Mouse (Mus musculus): ENCODE data around the gene Pdha1. TPM values are rescaled to one million over a fixed set of nuclear protein-coding genes. Genes with fewer than 3 reads are reported as not detected.

The Pdha1 gene
- 21.7 and 40.3 TPM in 2 replicates for polyA plus RNA-seq (2011; ENCODE audit: insufficient read depth, insufficient read length, low replicate concordance, missing spikeins)

DNA sequence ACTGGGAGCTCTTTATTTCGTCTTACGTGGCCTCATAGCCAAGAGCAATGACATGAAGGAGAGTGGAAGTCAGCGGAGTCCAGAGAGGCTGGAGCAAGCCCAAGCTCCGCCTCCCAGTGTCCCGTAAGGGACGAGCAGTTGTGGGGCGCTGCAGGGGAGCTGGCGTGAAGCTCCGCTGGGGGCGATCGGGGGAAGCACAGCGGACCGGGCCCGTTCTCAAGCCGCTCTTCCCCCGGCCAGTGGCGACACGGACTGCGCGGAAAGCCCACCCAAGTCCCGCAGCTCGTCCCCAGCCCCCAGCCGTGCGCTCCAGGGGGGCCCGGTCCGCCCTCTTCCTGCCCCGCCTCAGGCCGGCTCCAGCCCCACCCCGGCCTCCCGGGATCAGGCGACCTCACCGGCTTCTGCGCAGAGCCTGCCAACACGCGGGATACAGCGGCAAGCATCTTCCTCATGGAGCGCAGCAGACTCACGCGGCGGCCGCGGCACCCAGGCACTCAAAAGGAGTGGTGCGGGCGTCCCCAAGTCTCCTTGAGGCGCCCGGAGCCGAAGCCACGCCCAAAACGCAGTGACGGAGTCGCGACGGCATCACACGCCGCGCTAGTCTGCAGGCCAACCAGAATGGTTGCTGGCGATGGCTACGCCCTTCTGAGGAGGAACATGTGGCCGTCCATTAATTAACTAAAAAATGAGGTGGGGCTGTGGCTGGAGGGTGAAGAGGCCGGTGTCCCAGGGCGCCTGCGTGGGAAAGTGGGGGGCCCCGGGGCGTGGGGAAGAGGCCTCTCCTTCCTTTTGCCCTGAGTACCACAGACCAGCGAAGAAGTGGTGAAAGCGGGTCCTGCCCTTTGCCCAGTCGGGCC is at the start of gene Pdha1:
Gene Pdha1 (minus strand): TSS at position 553 of the 857 bp plus-strand sequence.
- H3K4me3 ChIP-seq (replicated peaks; ENCODE audit: control insufficient read depth, low read depth, low read length) = peak within 1 kb of the TSS; percentile 84
- 11% methylated on average over 67 of the region's 67 CpGs for WGBS
- TF ChIP-seq POLR2A (IDR thresholded peaks at IDR 0.05; ENCODE audit: borderline replicate concordance, control insufficient read depth, low read depth, low read length) = peak; percentile 59; the same call in 1 of the 2 replicates
- TF ChIP-seq CTCF (IDR thresholded peaks at IDR 0.05; ENCODE audit: control insufficient read depth, insufficient read depth, low read length) = no peak
- peak within 1 kb of the TSS; percentile 95 for H3K27ac ChIP-seq (ENCODE audit: control insufficient read depth, insufficient read depth, low read depth, low read length, poor library complexity)
- H3K4me1 ChIP-seq (ENCODE audit: control insufficient read depth, insufficient read depth, low read length) = no peaks in the 10 kb centered on the region; the same call in 1 of the 2 replicates

DNA sequence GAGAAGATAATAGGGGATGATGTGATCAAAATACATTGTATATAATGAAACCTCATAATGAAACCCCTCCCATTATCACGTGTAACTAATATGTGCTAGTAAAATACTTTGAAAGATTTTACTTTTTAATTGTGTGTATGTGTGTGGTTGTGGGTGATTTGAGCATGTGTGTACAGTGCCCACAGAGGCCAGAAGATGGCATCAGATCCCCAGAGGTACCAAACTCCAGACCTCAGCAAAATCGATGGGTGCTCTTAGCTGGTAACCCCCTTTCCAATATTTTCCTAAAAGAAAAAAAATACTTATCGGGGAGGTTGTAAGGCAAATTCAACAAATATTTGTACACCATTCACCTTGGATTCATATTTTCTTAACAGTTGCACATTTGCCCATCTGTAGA is 40.8 kb upstream of the Pdha1 start:
- TF ChIP-seq CTCF (IDR thresholded peaks at IDR 0.05; ENCODE audit: control insufficient read depth, insufficient read depth, low read length) = no peak
- TF ChIP-seq POLR2A (IDR thresholded peaks at IDR 0.05; ENCODE audit: borderline replicate concordance, control insufficient read depth, low read depth, low read length) = no peak
- Histone ChIP-seq H3K4me1 (ENCODE audit: control insufficient read depth, insufficient read depth, low read length) (no peaks in the 10 kb centered on the region), H3K4me3 (replicated peaks; ENCODE audit: control insufficient read depth, low read depth, low read length) (no peak overlapping the region), H3K27ac (ENCODE audit: control insufficient read depth, insufficient read depth, low read depth, low read length, poor library complexity) (no peak overlapping the region)
- 62% methylated on average over 3 of the region's 3 CpGs for WGBS

DNA sequence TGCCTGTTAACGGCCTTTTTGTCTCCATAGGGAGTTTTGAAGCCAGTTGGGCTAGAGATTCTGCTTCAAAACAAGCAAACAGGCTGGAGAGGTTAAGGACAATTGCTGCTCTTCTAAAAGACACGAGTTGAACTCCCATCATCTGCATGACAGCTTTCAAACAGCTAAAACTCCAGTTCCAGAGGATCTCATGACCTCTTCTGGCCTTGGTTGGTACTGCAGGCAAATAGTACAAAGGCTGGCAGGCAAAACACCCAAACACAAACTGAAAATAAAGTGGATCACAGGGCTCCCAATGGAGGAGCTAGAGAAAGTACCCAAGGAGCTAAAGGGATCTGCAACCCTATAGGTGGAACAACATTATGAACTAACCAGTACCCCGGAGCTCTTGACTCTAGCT is 31.9 kb upstream of the Pdha1 start:
- no peak for TF ChIP-seq CTCF (IDR thresholded peaks at IDR 0.05; ENCODE audit: control insufficient read depth, insufficient read depth, low read length)
- WGBS = 14% methylated on average over 3 of the region's 3 CpGs
- Histone ChIP-seq H3K4me1 (ENCODE audit: control insufficient read depth, insufficient read depth, low read length) (no peaks in the 10 kb centered on the region), H3K27ac (ENCODE audit: control insufficient read depth, insufficient read depth, low read depth, low read length, poor library complexity) (no peak overlapping the region), H3K4me3 (replicated peaks; ENCODE audit: control insufficient read depth, low read depth, low read length) (no peak overlapping the region)

DNA sequence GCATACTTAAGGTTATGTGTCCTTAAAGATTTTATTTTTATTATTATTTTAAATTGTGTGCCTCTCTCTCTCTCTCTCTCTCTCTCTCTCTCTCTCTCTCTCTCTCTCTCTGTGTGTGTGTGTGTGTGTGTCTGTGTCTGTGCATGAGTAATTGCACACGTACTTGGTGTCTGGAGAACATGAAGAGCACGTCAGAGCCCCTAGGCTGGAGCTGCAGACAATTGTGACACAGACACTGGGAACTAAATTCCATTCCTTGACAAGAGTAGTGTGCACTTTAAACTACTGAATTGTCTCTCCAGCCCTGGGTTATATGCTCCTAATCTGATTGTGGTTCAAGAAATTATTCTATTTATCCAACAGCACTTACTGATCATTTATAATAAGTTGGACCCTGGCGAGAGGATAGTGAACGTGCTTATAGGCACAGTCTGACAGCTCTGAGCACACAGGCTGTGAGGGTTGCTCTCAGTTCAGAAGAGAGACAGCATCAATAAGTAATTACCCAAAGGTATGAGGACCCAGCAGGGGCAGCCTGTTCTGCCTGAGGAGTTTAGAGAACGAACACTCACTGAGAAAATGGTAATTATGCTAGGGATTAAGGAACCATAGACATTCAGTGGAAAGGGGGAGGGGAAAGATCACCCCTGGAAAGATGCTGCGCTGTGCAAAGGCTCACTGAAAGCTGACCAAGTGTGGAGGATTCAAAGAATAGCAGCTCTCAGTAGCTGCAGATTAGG is 28.2 kb upstream of the Pdha1 start:
- WGBS = 69% methylated on average over 6 of the region's 6 CpGs
- Histone ChIP-seq H3K4me3 (replicated peaks; ENCODE audit: control insufficient read depth, low read depth, low read length) (no peak overlapping the region), H3K27ac (ENCODE audit: control insufficient read depth, insufficient read depth, low read depth, low read length, poor library complexity) (no peak overlapping the region), H3K4me1 (ENCODE audit: control insufficient read depth, insufficient read depth, low read length) (no peaks in the 10 kb centered on the region)
- TF ChIP-seq CTCF (IDR thresholded peaks at IDR 0.05; ENCODE audit: control insufficient read depth, insufficient read depth, low read length) = no peak
- no peak for TF ChIP-seq POLR2A (IDR thresholded peaks at IDR 0.05; ENCODE audit: borderline replicate concordance, control insufficient read depth, low read depth, low read length)

DNA sequence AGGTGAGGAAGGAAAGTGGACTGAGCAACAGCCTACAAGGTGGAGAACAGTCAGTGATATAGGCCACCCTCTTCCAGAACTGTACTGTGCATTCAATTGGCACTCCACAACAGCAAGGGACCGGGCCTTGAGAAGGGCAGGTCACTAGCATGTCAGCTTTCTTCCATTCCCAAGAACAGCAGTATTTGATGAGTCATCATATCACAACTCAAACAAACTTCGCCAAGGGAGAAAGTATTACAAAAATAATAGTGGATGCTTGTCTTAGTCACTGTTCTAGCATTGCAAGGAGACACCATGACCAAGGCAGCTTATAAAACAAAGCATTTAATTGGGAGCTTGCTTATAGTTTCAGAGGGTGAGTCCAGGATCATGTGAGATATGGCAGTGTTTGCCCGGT is 26.0 kb upstream of the Pdha1 start:
- TF ChIP-seq CTCF (IDR thresholded peaks at IDR 0.05; ENCODE audit: control insufficient read depth, insufficient read depth, low read length) (no peak), POLR2A (IDR thresholded peaks at IDR 0.05; ENCODE audit: borderline replicate concordance, control insufficient read depth, low read depth, low read length) (no peak)
- Histone ChIP-seq H3K27ac (ENCODE audit: control insufficient read depth, insufficient read depth, low read depth, low read length, poor library complexity) (no peak overlapping the region), H3K4me3 (replicated peaks; ENCODE audit: control insufficient read depth, low read depth, low read length) (no peak overlapping the region), H3K4me1 (ENCODE audit: control insufficient read depth, insufficient read depth, low read length) (no peaks in the 10 kb centered on the region)
- WGBS = 70% methylated on average over 3 of the region's 3 CpGs

DNA sequence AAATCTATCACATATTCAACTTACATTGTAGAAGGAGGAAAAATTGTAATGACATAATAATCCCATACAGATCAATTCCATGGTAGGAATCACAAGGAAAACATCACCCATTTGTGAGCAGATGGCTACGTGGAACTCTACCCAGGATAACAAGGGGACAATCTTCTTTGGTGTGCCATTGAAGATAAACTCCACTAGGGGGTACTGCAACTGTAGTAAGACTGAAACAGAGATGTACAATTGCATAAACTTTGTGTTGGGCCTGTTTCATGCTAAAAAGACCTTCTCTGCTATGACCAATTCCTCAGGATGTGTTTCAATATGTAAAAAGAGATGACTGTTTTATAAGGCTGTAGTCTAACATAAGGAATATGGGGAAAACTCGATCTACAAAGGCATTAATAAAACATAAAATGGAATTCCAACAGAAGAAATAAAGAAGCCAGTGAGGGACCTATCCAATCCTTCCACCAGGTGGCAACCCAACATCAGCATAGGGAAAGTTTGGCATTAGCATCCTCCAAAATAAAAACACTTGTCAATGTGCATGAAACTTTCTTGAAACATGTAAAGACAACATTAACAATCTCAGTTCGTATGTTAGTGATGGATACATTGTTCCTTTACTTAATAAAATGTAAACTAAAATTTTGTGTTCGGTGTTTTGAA is 15.1 kb upstream of the Pdha1 start:
- H3K4me3 ChIP-seq (replicated peaks; ENCODE audit: control insufficient read depth, low read depth, low read length) = no peak overlapping the region
- no peak overlapping the region for H3K27ac ChIP-seq (ENCODE audit: control insufficient read depth, insufficient read depth, low read depth, low read length, poor library complexity)
- H3K4me1 ChIP-seq (ENCODE audit: control insufficient read depth, insufficient read depth, low read length) = no peaks in the 10 kb centered on the region
- no peak for TF ChIP-seq CTCF (IDR thresholded peaks at IDR 0.05; ENCODE audit: control insufficient read depth, insufficient read depth, low read length)
- TF ChIP-seq POLR2A (IDR thresholded peaks at IDR 0.05; ENCODE audit: borderline replicate concordance, control insufficient read depth, low read depth, low read length) = no peak
- 52% methylated on average over 4 of the region's 4 CpGs for WGBS

DNA sequence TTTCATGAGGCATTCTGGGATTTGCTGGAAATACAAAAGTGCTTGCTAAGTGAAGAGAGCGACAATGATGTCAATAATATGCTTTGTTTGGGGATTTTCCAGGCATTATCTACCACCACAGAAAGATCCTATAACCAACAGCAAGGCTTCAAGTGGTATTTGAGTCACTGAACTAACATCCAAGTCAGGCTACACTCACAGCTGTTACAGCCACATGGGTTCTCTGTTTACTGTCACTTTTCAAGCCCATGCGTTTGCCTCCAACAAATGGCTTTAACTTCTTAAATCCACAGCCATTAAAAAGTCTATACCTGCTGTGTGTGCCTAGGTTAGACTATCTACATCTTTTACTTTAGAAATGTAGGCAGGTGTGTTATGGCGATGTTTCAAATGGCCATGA is 10.6 kb upstream of the Pdha1 start:
- no peaks in the 10 kb centered on the region for H3K4me1 ChIP-seq (ENCODE audit: control insufficient read depth, insufficient read depth, low read length)
- WGBS = 83% methylated on average over 3 of the region's 3 CpGs
- TF ChIP-seq CTCF (IDR thresholded peaks at IDR 0.05; ENCODE audit: control insufficient read depth, insufficient read depth, low read length) (no peak), POLR2A (IDR thresholded peaks at IDR 0.05; ENCODE audit: borderline replicate concordance, control insufficient read depth, low read depth, low read length) (no peak)
- H3K27ac ChIP-seq (ENCODE audit: control insufficient read depth, insufficient read depth, low read depth, low read length, poor library complexity) = no peak overlapping the region
- H3K4me3 ChIP-seq (replicated peaks; ENCODE audit: control insufficient read depth, low read depth, low read length) = no peak overlapping the region

DNA sequence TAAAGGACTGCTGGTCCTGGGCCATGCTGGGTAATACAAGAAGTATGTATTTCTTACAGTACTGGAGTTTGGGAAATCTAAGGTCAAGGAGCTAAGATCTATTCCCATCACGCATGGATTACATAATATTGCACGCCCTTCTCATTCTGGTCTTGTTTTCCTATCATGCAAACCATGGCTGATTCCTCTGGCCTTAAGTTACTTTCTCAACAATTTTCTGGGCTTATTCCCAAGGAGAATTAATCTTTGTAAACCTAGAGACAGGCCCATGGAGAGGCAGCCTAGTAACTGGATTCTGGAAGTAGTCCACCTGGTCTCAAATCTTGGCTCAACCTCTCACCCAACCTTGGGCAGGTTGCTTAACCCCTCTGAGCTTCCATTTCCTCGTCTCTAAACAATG is 9.2 kb upstream of the Pdha1 start:
- Histone ChIP-seq H3K4me3 (replicated peaks; ENCODE audit: control insufficient read depth, low read depth, low read length) (no peak overlapping the region), H3K4me1 (ENCODE audit: control insufficient read depth, insufficient read depth, low read length) (no peaks in the 10 kb centered on the region), H3K27ac (ENCODE audit: control insufficient read depth, insufficient read depth, low read depth, low read length, poor library complexity) (no peak overlapping the region)
- no peak for TF ChIP-seq CTCF (IDR thresholded peaks at IDR 0.05; ENCODE audit: control insufficient read depth, insufficient read depth, low read length)
- TF ChIP-seq POLR2A (IDR thresholded peaks at IDR 0.05; ENCODE audit: borderline replicate concordance, control insufficient read depth, low read depth, low read length) = no peak
- 63% methylated on average over 3 of the region's 3 CpGs for WGBS
